Mouse (Mus musculus) erythroblast, embryonic 14.5 days (primary cell): ENCODE measurements around the gene Fam110a.

Experiments
- GATA1 ChIP-seq: IDR thresholded peaks from 2 replicates; pipeline ENCODE4 v1.6.1; 2012; ENCODE audit warnings: low read length, inconsistent platforms, mixed read lengths
- TAL1 ChIP-seq: IDR thresholded peaks from 3 replicates; pipeline ENCODE4 v1.6.1; 2012; ENCODE audit warnings: low read length, inconsistent platforms, mixed read lengths

- TF ChIP-seq TAL1 = no peak
- no peak for TF ChIP-seq GATA1
Observed at GRCm38 (mm10) chr2:151964052-151964451, 16.0 kb downstream of the Fam110a start.
